Comparison of ENCODE assay signal across 10 mouse cellular contexts in genomic region chr9:41160536-41161176, GRCm38 (mm10). TPM values are rescaled to one million over a fixed set of nuclear protein-coding genes. Genes with fewer than 3 reads are reported as not detected.
DNase-seq lines count a peak whose midpoint lies in the region; ATAC-seq and TF ChIP-seq lines count a peak whose summit lies in the region.
"Had no signal": no experiment of that assay in that cellular context is flagged by ENCODE, and none has a peak within 500 bp of the region (broad histone marks: within the 10 kb centered on the region; RNA-seq: fewer than 3 reads in every experiment).

No protein-coding gene starts in this region.

- no peak for TF ChIP-seq POLR2A in spleen, adult 2 months (IDR thresholded peaks at IDR 0.05; ENCODE audit: low read depth, low read length)

- H3K36me3 ChIP-seq in hindbrain, embryonic 13.5 days: no peaks in the 10 kb centered on the region
- H3K36me3 ChIP-seq in hindbrain, embryonic 11.5 days (ENCODE audit: control insufficient read depth, insufficient read depth, low read length): no peaks in the 10 kb centered on the region
- no peaks in the 10 kb centered on the region for H3K36me3 ChIP-seq in spleen, adult 2 months (ENCODE audit: control insufficient read depth, insufficient read depth, low read length)
- H3K36me3 ChIP-seq in liver, embryonic 15.5 days (replicated peaks): no peaks in the 10 kb centered on the region

- peaks cover 25% of the 10 kb centered on the region for H3K4me1 ChIP-seq in hindbrain, embryonic 13.5 days (replicated peaks)
- H3K4me1 ChIP-seq in hindbrain, embryonic 11.5 days (replicated peaks; ENCODE audit: control insufficient read depth, insufficient read depth, low read length): no peaks in the 10 kb centered on the region; the same call in 1 of the 2 replicates
- H3K4me1 ChIP-seq in spleen, adult 2 months (ENCODE audit: control insufficient read depth, insufficient read depth, insufficient read length): peaks cover 7% of the 10 kb centered on the region; the same call in 1 of the 2 replicates
- peaks cover 33% of the 10 kb centered on the region for H3K4me1 ChIP-seq in liver, embryonic 15.5 days (replicated peaks)

- no peak overlapping the region for H3K9ac ChIP-seq in hindbrain, embryonic 13.5 days
- no peak overlapping the region for H3K9ac ChIP-seq in hindbrain, embryonic 11.5 days (ENCODE audit: low read depth, low read length)
- H3K9ac ChIP-seq in liver, embryonic 15.5 days: no peak overlapping the region

- no peak for ATAC-seq in hindbrain, embryonic 13.5 days (ENCODE audit: low FRiP score)
- ATAC-seq in hindbrain, embryonic 11.5 days (ENCODE audit: low FRiP score): no peak
- no peak for ATAC-seq in liver, embryonic 15.5 days (ENCODE audit: insufficient read depth)

- WGBS in hindbrain, embryonic 13.5 days: 21% methylated on average over 7 of the region's 7 CpGs
- 27% methylated on average over 7 of the region's 7 CpGs for WGBS in hindbrain, embryonic 11.5 days
- 43% methylated on average over 7 of the region's 7 CpGs for WGBS in spleen, adult 2 months
- 23% methylated on average over 7 of the region's 7 CpGs for WGBS in liver, embryonic 15.5 days (ENCODE audit: insufficient replicate concordance)

- H3K27me3 ChIP-seq in hindbrain, embryonic 13.5 days: peaks cover 16% of the 10 kb centered on the region
- peaks cover 16% of the 10 kb centered on the region for H3K27me3 ChIP-seq in hindbrain, embryonic 11.5 days (ENCODE audit: control insufficient read depth, insufficient read depth, low read length)
- peaks cover 2% of the 10 kb centered on the region; the same call in 1 of the 2 replicates for H3K27me3 ChIP-seq in spleen, adult 2 months (ENCODE audit: control insufficient read depth, insufficient read depth, low read length)
- H3K27me3 ChIP-seq in liver, embryonic 15.5 days: peaks cover 38% of the 10 kb centered on the region

- no peaks in the 10 kb centered on the region for H3K9me3 ChIP-seq in hindbrain, embryonic 13.5 days
- H3K9me3 ChIP-seq in hindbrain, embryonic 11.5 days (ENCODE audit: control insufficient read depth, low read length): no peaks in the 10 kb centered on the region
- H3K9me3 ChIP-seq in liver, embryonic 15.5 days (replicated peaks): no peaks in the 10 kb centered on the region

- no peak for DNase-seq in hindbrain, embryonic 11.5 days (ENCODE audit: low spot score)
- DNase-seq in spleen, adult 2 months (ENCODE audit: low read depth in 1 of 2, low spot score in 2 of 2): no peak
- DNase-seq in spleen, postnatal 4 days (ENCODE audit: low spot score in 2 of 2): no peak
- peak; percentile 69 for DNase-seq in yolk sac, embryonic 10.5 days (ENCODE audit: low spot score)
- DNase-seq in urinary bladder, postnatal 14 days (ENCODE audit: low spot score): no peak
- no peak for DNase-seq in left cerebral cortex, adult 9 months (ENCODE audit: low spot score in 2 of 2)
- DNase-seq: heart, adult 18-20 months; thymus, postnatal 4 days had no signal

- H3K27ac ChIP-seq in hindbrain, embryonic 13.5 days: 0 out of 2 replicates have a peak overlapping the region, but pooled peaks have one; percentile 30
- no peak overlapping the region for H3K27ac ChIP-seq in hindbrain, embryonic 11.5 days (ENCODE audit: low read depth, low read length)
- H3K27ac ChIP-seq in spleen, adult 2 months (ENCODE audit: insufficient read depth, low read length): 0 out of 2 replicates have a peak overlapping the region, but pooled peaks have one; percentile 5
- no peak overlapping the region; the same call in none of the 2 replicates for H3K27ac ChIP-seq in liver, embryonic 15.5 days (replicated peaks)

- no peak overlapping the region for H3K4me2 ChIP-seq in hindbrain, embryonic 13.5 days
- no peak overlapping the region for H3K4me2 ChIP-seq in hindbrain, embryonic 11.5 days (replicated peaks; ENCODE audit: low read depth, low read length)
- H3K4me2 ChIP-seq in liver, embryonic 15.5 days: 0 out of 2 replicates have a peak overlapping the region, but pooled peaks have one; percentile 18

- no peak for TF ChIP-seq CTCF in spleen, adult 2 months (IDR thresholded peaks at IDR 0.05; ENCODE audit: extremely low read depth, insufficient read depth, insufficient read length, insufficient replicate concordance)

- H3K4me3 ChIP-seq in hindbrain, embryonic 13.5 days: no peak overlapping the region
- no peak overlapping the region for H3K4me3 ChIP-seq in hindbrain, embryonic 11.5 days (ENCODE audit: low read depth, low read length)
- H3K4me3 ChIP-seq in spleen, adult 2 months (ENCODE audit: extremely low read depth, insufficient read depth, insufficient read length): no peak overlapping the region
- no peak overlapping the region for H3K4me3 ChIP-seq in liver, embryonic 15.5 days (replicated peaks)

RNA-seq across cellular contexts. Expression of gene Ubash3b, which starts 0.8 kb away (rescaled TPM):
- polyA plus RNA-seq in hindbrain, embryonic 13.5 days (2015; fragmentation: Nextera tagmentation; extraction: Ambion mirVana): 17.3 and 18.2 TPM in 2 replicates
- polyA plus RNA-seq in hindbrain, embryonic 11.5 days (2014; fragmentation: Nextera tagmentation; extraction: Ambion mirVana): 12.0 and 13.7 TPM in 2 replicates
- polyA plus RNA-seq in spleen, adult 2 months (2012; rRNA removed): 10.2 and 11.9 TPM in 2 replicates
- polyA plus RNA-seq in liver, embryonic 15.5 days (2015; fragmentation: Nextera tagmentation; extraction: Ambion mirVana): 5.2 and 5.7 TPM in 2 replicates

Comparison
In these comparisons a context has a peak if more than half of its experiments do, and no peak if none do; other contexts are left out.
1. H3K27ac ChIP-seq: peak in hindbrain, embryonic 13.5 days (single experiment) and spleen, adult 2 months (single experiment); none in hindbrain, embryonic 11.5 days (single experiment) and liver, embryonic 15.5 days (single experiment).